Mouse (Mus musculus): ENCODE data around the gene Safb.

Safb gene

DNA sequence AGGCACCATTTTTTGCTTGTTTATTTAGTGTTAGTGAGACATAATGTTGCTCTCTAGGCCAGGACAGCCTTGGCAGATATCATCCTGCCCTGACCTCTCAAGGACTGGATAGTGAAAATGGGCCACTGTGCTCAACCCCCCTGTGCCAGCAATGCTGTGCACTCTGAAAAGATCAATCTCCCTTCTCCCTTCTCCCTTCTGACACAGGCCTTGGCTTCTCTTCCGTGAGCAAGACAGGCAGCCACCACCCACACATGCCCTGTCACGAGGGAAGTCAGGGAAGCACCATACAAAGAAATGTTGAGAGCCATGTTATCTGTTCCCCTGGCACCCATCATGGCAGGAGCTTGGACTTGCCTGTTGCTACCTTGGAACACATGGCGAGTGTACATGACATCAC is 70.7 kb downstream of the Safb start:
- DNase-seq (ENCODE audit: low read depth), result no peak

Measured in induced T-regulatory cell, adult 2 months (primary cell).